Mouse (Mus musculus): Measurements from ENCODE around the gene Olfr801. TPM values are rescaled to one million over a fixed set of nuclear protein-coding genes. Genes with fewer than 3 reads are reported as not detected.

Olfr801 gene
- not detected in 2 replicates for polyA plus RNA-seq (2012; ENCODE audit: insufficient read depth, insufficient read length, missing spikeins)

GRCm38 (mm10) chr10:129673765-129674164 is at the start of gene Olfr801:
Olfr801 (minus strand) TSS chr10:129673865.
- Histone ChIP-seq H3K4me1 (ENCODE audit: control insufficient read depth, insufficient read depth, low read length) (no peaks in the 10 kb centered on the region), H3K27ac (ENCODE audit: insufficient read depth, low read depth, low read length) (no peak within 1 kb of the TSS), H3K4me3 (ENCODE audit: insufficient read depth, low read length) (no peak within 1 kb of the TSS)
- no peak for TF ChIP-seq CTCF (IDR thresholded peaks at IDR 0.05; ENCODE audit: low read depth, low read length)
- TF ChIP-seq POLR2A (IDR thresholded peaks at IDR 0.05; ENCODE audit: borderline replicate concordance, low read depth, low read length) = no peak

- Histone ChIP-seq H3K27ac (ENCODE audit: insufficient read depth, low read depth, low read length) (no peak within 1 kb of the TSS), H3K4me3 (ENCODE audit: insufficient read depth, low read length) (no peak within 1 kb of the TSS), H3K4me1 (ENCODE audit: control insufficient read depth, insufficient read depth, low read length) (no peaks in the 10 kb centered on the region)
- TF ChIP-seq POLR2A (IDR thresholded peaks at IDR 0.05; ENCODE audit: borderline replicate concordance, low read depth, low read length) (no peak), CTCF (IDR thresholded peaks at IDR 0.05; ENCODE audit: low read depth, low read length) (no peak)
Observed at GRCm38 (mm10) chr10:129702910-129703309, 29.2 kb upstream of the Olfr801 start, which contains the start of gene Olfr804. Olfr804 (plus strand) TSS chr10:129703210.

GRCm38 (mm10) chr10:129694186-129694585 is 20.5 kb upstream of the Olfr801 start, which contains the start of gene Olfr803:
Olfr803 (minus strand) TSS chr10:129694286.
- Histone ChIP-seq H3K4me1 (ENCODE audit: control insufficient read depth, insufficient read depth, low read length) (no peaks in the 10 kb centered on the region), H3K4me3 (ENCODE audit: insufficient read depth, low read length) (no peak within 1 kb of the TSS), H3K27ac (ENCODE audit: insufficient read depth, low read depth, low read length) (no peak within 1 kb of the TSS)
- TF ChIP-seq POLR2A (IDR thresholded peaks at IDR 0.05; ENCODE audit: borderline replicate concordance, low read depth, low read length) (no peak), CTCF (IDR thresholded peaks at IDR 0.05; ENCODE audit: low read depth, low read length) (no peak)

- Histone ChIP-seq H3K4me3 (ENCODE audit: insufficient read depth, low read length) (no peak within 1 kb of the TSS), H3K27ac (ENCODE audit: insufficient read depth, low read depth, low read length) (no peak within 1 kb of the TSS), H3K4me1 (ENCODE audit: control insufficient read depth, insufficient read depth, low read length) (no peaks in the 10 kb centered on the region)
- no peak for TF ChIP-seq CTCF (IDR thresholded peaks at IDR 0.05; ENCODE audit: low read depth, low read length)
- no peak for TF ChIP-seq POLR2A (IDR thresholded peaks at IDR 0.05; ENCODE audit: borderline replicate concordance, low read depth, low read length)
Observed at GRCm38 (mm10) chr10:129688069-129688468, 14.4 kb upstream of the Olfr801 start, which contains the start of gene Olfr802. Olfr802 (minus strand) TSS chr10:129688169.

GRCm38 (mm10) chr10:129657394-129657793 is 16.3 kb downstream of the Olfr801 start, which contains the start of gene Olfr800:
Olfr800 (plus strand) TSS chr10:129657694.
- H3K4me1 ChIP-seq (ENCODE audit: control insufficient read depth, insufficient read depth, low read length) = no peaks in the 10 kb centered on the region
- no peak within 1 kb of the TSS for H3K4me3 ChIP-seq (ENCODE audit: insufficient read depth, low read length)
- no peak for TF ChIP-seq POLR2A (IDR thresholded peaks at IDR 0.05; ENCODE audit: borderline replicate concordance, low read depth, low read length)
- no peak for TF ChIP-seq CTCF (IDR thresholded peaks at IDR 0.05; ENCODE audit: low read depth, low read length)
- H3K27ac ChIP-seq (ENCODE audit: insufficient read depth, low read depth, low read length) = no peak within 1 kb of the TSS

GRCm38 (mm10) chr10:129651763-129652162 is 21.9 kb downstream of the Olfr801 start:
- no peaks in the 10 kb centered on the region for H3K4me1 ChIP-seq (ENCODE audit: control insufficient read depth, insufficient read depth, low read length)
- no peak overlapping the region for H3K4me3 ChIP-seq (ENCODE audit: insufficient read depth, low read length)
- no peak overlapping the region for H3K27ac ChIP-seq (ENCODE audit: insufficient read depth, low read depth, low read length)
- TF ChIP-seq POLR2A (IDR thresholded peaks at IDR 0.05; ENCODE audit: borderline replicate concordance, low read depth, low read length) (no peak), CTCF (IDR thresholded peaks at IDR 0.05; ENCODE audit: low read depth, low read length) (no peak)

- H3K4me1 ChIP-seq (ENCODE audit: control insufficient read depth, insufficient read depth, low read length) = no peaks in the 10 kb centered on the region
- H3K4me3 ChIP-seq (ENCODE audit: insufficient read depth, low read length) = no peak within 1 kb of the TSS
- H3K27ac ChIP-seq (ENCODE audit: insufficient read depth, low read depth, low read length) = no peak within 1 kb of the TSS
- no peak for TF ChIP-seq POLR2A (IDR thresholded peaks at IDR 0.05; ENCODE audit: borderline replicate concordance, low read depth, low read length)
- no peak for TF ChIP-seq CTCF (IDR thresholded peaks at IDR 0.05; ENCODE audit: low read depth, low read length)
Observed at GRCm38 (mm10) chr10:129637184-129637583, 36.5 kb downstream of the Olfr801 start, which contains the start of gene Olfr799. Olfr799 (plus strand) TSS chr10:129637484.

GRCm38 (mm10) chr10:129627834-129628233 is 45.8 kb downstream of the Olfr801 start, which contains the start of gene Olfr798:
Olfr798 (minus strand) TSS chr10:129627934.
- H3K4me1 ChIP-seq (ENCODE audit: control insufficient read depth, insufficient read depth, low read length) = no peaks in the 10 kb centered on the region
- no peak within 1 kb of the TSS for H3K4me3 ChIP-seq (ENCODE audit: insufficient read depth, low read length)
- H3K27ac ChIP-seq (ENCODE audit: insufficient read depth, low read depth, low read length) = no peak within 1 kb of the TSS
- no peak for TF ChIP-seq POLR2A (IDR thresholded peaks at IDR 0.05; ENCODE audit: borderline replicate concordance, low read depth, low read length)
- no peak for TF ChIP-seq CTCF (IDR thresholded peaks at IDR 0.05; ENCODE audit: low read depth, low read length)

GRCm38 (mm10) chr10:129623251-129623650 is 50.4 kb downstream of the Olfr801 start:
- no peak overlapping the region for H3K4me3 ChIP-seq (ENCODE audit: insufficient read depth, low read length)
- H3K4me1 ChIP-seq (ENCODE audit: control insufficient read depth, insufficient read depth, low read length) = no peaks in the 10 kb centered on the region
- TF ChIP-seq POLR2A (IDR thresholded peaks at IDR 0.05; ENCODE audit: borderline replicate concordance, low read depth, low read length) (no peak), CTCF (IDR thresholded peaks at IDR 0.05; ENCODE audit: low read depth, low read length) (no peak)
- H3K27ac ChIP-seq (ENCODE audit: insufficient read depth, low read depth, low read length) = no peak overlapping the region

GRCm38 (mm10) chr10:129621724-129622123 is 51.9 kb downstream of the Olfr801 start:
- H3K4me3 ChIP-seq (ENCODE audit: insufficient read depth, low read length) = no peak overlapping the region
- no peak for TF ChIP-seq CTCF (IDR thresholded peaks at IDR 0.05; ENCODE audit: low read depth, low read length)
- no peak for TF ChIP-seq POLR2A (IDR thresholded peaks at IDR 0.05; ENCODE audit: borderline replicate concordance, low read depth, low read length)
- no peaks in the 10 kb centered on the region for H3K4me1 ChIP-seq (ENCODE audit: control insufficient read depth, insufficient read depth, low read length)
- no peak overlapping the region for H3K27ac ChIP-seq (ENCODE audit: insufficient read depth, low read depth, low read length)

Other genes starting within 250 kb of the Olfr801 start
- not detected in 2 replicates for gene Olfr786, start 246.6 kb downstream of the Olfr801 start, polyA plus RNA-seq (2012; ENCODE audit: insufficient read depth, insufficient read length, missing spikeins)
- gene Olfr787, start 212.0 kb downstream of the Olfr801 start, polyA plus RNA-seq (2012; ENCODE audit: insufficient read depth, insufficient read length, missing spikeins) = not detected in 2 replicates
- gene Olfr788, start 202.9 kb downstream of the Olfr801 start, polyA plus RNA-seq (2012; ENCODE audit: insufficient read depth, insufficient read length, missing spikeins) = not detected in 2 replicates
- not detected in 2 replicates for gene Olfr789, start 189.1 kb downstream of the Olfr801 start, polyA plus RNA-seq (2012; ENCODE audit: insufficient read depth, insufficient read length, missing spikeins)
- not detected in 2 replicates for gene Olfr790, start 175.4 kb downstream of the Olfr801 start, polyA plus RNA-seq (2012; ENCODE audit: insufficient read depth, insufficient read length, missing spikeins)
- not detected in 2 replicates for gene Olfr791, start 152.1 kb downstream of the Olfr801 start, polyA plus RNA-seq (2012; ENCODE audit: insufficient read depth, insufficient read length, missing spikeins)
- gene Olfr792, start 134.7 kb downstream of the Olfr801 start, polyA plus RNA-seq (2012; ENCODE audit: insufficient read depth, insufficient read length, missing spikeins) = not detected in 2 replicates
- not detected in 2 replicates for gene Olfr794, start 106.2 kb downstream of the Olfr801 start, polyA plus RNA-seq (2012; ENCODE audit: insufficient read depth, insufficient read length, missing spikeins)
- 0.23 TPM in 1 of 2 replicates, not detected in the other for gene Olfr796, start 61.3 kb downstream of the Olfr801 start, polyA plus RNA-seq (2012; ENCODE audit: insufficient read depth, insufficient read length, missing spikeins)
- gene Olfr798, start 45.9 kb downstream of the Olfr801 start, polyA plus RNA-seq (2012; ENCODE audit: insufficient read depth, insufficient read length, missing spikeins) = not detected in 2 replicates
- not detected in 2 replicates for gene Olfr799, start 36.4 kb downstream of the Olfr801 start, polyA plus RNA-seq (2012; ENCODE audit: insufficient read depth, insufficient read length, missing spikeins)
- gene Olfr800, start 16.2 kb downstream of the Olfr801 start, polyA plus RNA-seq (2012; ENCODE audit: insufficient read depth, insufficient read length, missing spikeins) = not detected in 2 replicates
- not detected in 2 replicates for gene Olfr802, start 14.3 kb upstream of the Olfr801 start, polyA plus RNA-seq (2012; ENCODE audit: insufficient read depth, insufficient read length, missing spikeins)
- not detected in 2 replicates for gene Olfr803, start 20.4 kb upstream of the Olfr801 start, polyA plus RNA-seq (2012; ENCODE audit: insufficient read depth, insufficient read length, missing spikeins)
- 0.31 TPM in 1 of 2 replicates, not detected in the other for gene Olfr804, start 29.3 kb upstream of the Olfr801 start, polyA plus RNA-seq (2012; ENCODE audit: insufficient read depth, insufficient read length, missing spikeins)
- gene Olfr805, start 55.5 kb upstream of the Olfr801 start, polyA plus RNA-seq (2012; ENCODE audit: insufficient read depth, insufficient read length, missing spikeins) = not detected in 2 replicates
- not detected in 2 replicates for gene Olfr806, start 68.1 kb upstream of the Olfr801 start, polyA plus RNA-seq (2012; ENCODE audit: insufficient read depth, insufficient read length, missing spikeins)
- gene Olfr807, start 83.9 kb upstream of the Olfr801 start, polyA plus RNA-seq (2012; ENCODE audit: insufficient read depth, insufficient read length, missing spikeins) = not detected in 2 replicates
- gene Olfr808, start 91.6 kb upstream of the Olfr801 start, polyA plus RNA-seq (2012; ENCODE audit: insufficient read depth, insufficient read length, missing spikeins) = 0.17 TPM in 1 of 2 replicates, not detected in the other
- gene Olfr809, start 100.8 kb upstream of the Olfr801 start, polyA plus RNA-seq (2012; ENCODE audit: insufficient read depth, insufficient read length, missing spikeins) = not detected in 2 replicates
- not detected in 2 replicates for gene Olfr810, start 121.1 kb upstream of the Olfr801 start, polyA plus RNA-seq (2012; ENCODE audit: insufficient read depth, insufficient read length, missing spikeins)
- gene Olfr811, start 130.5 kb upstream of the Olfr801 start, polyA plus RNA-seq (2012; ENCODE audit: insufficient read depth, insufficient read length, missing spikeins) = not detected in 2 replicates
- not detected in 2 replicates for gene Olfr812, start 172.2 kb upstream of the Olfr801 start, polyA plus RNA-seq (2012; ENCODE audit: insufficient read depth, insufficient read length, missing spikeins)
- not detected in 2 replicates for gene Olfr813, start 181.5 kb upstream of the Olfr801 start, polyA plus RNA-seq (2012; ENCODE audit: insufficient read depth, insufficient read length, missing spikeins)
- 0.23 TPM in 1 of 2 replicates, not detected in the other for gene Olfr814, start 206.0 kb upstream of the Olfr801 start, polyA plus RNA-seq (2012; ENCODE audit: insufficient read depth, insufficient read length, missing spikeins)
- gene Olfr815, start 232.0 kb upstream of the Olfr801 start, polyA plus RNA-seq (2012; ENCODE audit: insufficient read depth, insufficient read length, missing spikeins) = not detected in 2 replicates
- not detected in 2 replicates for gene Olfr816, start 241.7 kb upstream of the Olfr801 start, polyA plus RNA-seq (2012; ENCODE audit: insufficient read depth, insufficient read length, missing spikeins)

All from bone marrow macrophage, adult 2 months (primary cell).